11 mouse cellular contexts compared by ENCODE assay signal in the genomic region with DNA sequence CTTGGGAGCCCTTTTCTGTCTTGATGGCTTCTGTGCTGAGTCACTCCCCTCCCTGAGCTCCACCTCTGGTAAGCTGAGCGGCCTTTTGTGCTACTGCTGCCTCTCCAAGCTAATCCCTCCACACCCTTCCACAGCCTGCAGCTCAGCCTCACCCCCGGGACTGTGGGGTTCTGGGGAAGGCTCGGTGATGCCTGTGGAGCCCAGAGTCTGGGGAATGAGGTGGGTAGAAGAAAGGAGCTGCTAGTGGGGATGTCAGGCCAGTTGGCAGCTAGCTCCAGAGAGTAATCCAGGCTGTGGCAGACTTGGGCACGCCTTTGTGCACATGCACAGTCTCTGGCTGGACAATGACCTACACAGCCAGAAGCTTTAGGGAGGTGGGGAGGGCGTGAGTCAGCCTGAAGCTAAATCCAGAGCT. TPM values are rescaled to one million over a fixed set of nuclear protein-coding genes. Genes with fewer than 3 reads are reported as not detected.
DNase-seq lines count a peak whose midpoint lies in the region; ATAC-seq and TF ChIP-seq lines count a peak whose summit lies in the region.
"Had no signal": no experiment of that assay in that cellular context is flagged by ENCODE, and none has a peak within 500 bp of the region (broad histone marks: within the 10 kb centered on the region; RNA-seq: fewer than 3 reads in every experiment).

No protein-coding gene starts in this region.

- H3K9me3 ChIP-seq in intestine, embryonic 15.5 days, result no peaks in the 10 kb centered on the region

- TF ChIP-seq EP300 in heart, adult 2 months (IDR thresholded peaks at IDR 0.05; ENCODE audit: insufficient read depth, low read depth, low read length), result peak; percentile 19; the same call in 1 of the 2 replicates

- peaks cover 3% of the 10 kb centered on the region for H3K79me2 ChIP-seq in heart, adult 2 months (replicated peaks; ENCODE audit: control insufficient read depth, insufficient read depth, low read length)

- no peak for TF ChIP-seq POLR2A in heart, adult 2 months (IDR thresholded peaks at IDR 0.05; ENCODE audit: insufficient read depth, low read depth, low read length)

- peaks cover 12% of the 10 kb centered on the region; the same call in 1 of the 2 replicates for H3K36me3 ChIP-seq in heart, adult 2 months (ENCODE audit: control insufficient read depth, insufficient read depth, low read length)
- H3K36me3 ChIP-seq in intestine, embryonic 15.5 days, result no peaks in the 10 kb centered on the region

- no peak for TF ChIP-seq CTCF in heart, adult 2 months (IDR thresholded peaks at IDR 0.05)

- DNase-seq in heart, adult 2 months, result peak in 1 of 2 experiments; percentile 80
- DNase-seq in heart, postnatal 25 days (ENCODE audit: low spot score), result no peak
- DNase-seq in ES-CJ7 (ENCODE audit: low read depth, low spot score), result peak; percentile 55
- peak; percentile 65 to 66 for DNase-seq in adrenal gland, postnatal 36 days
- no peak for DNase-seq in spleen, adult 12 weeks (ENCODE audit: low spot score)
- DNase-seq in layer of hippocampus, postnatal 10 days (ENCODE audit: low spot score in 2 of 2), result no peak
- DNase-seq in T-cell, adult 2 months (ENCODE audit: low spot score), result no peak

- H3K4me1 ChIP-seq in heart, adult 2 months (ENCODE audit: control insufficient read depth, insufficient read depth, low read length), result peaks cover 46% of the 10 kb centered on the region
- 0 out of 2 replicates have a peak, but pooled peaks cover 4% of the 10 kb centered on the region for H3K4me1 ChIP-seq in intestine, embryonic 15.5 days (replicated peaks)

- peak overlapping the region; percentile 75 for H3K27ac ChIP-seq in heart, adult 2 months
- no peak overlapping the region for H3K27ac ChIP-seq in intestine, embryonic 15.5 days
- H3K27ac ChIP-seq: liver, embryonic 14.5 days had no signal

- intact Hi-C loops in heart, adult 2 months (cut with DNase I), result loop anchor here (10.0 kb wide), 1 partner anchor 313 kb away; the partner anchor contains the start of gene Git1
- intact Hi-C loops in heart, postnatal 25 days (cut with DNase I), result no loop called here

- H3K4me3 ChIP-seq in heart, adult 2 months, result no peak overlapping the region
- no peak overlapping the region for H3K4me3 ChIP-seq in intestine, embryonic 15.5 days (replicated peaks)

- ATAC-seq in intestine, embryonic 15.5 days, result 0 out of 2 replicates have a peak, but pooled peaks have one; percentile 23
- ATAC-seq: inflammation-experienced regulatory T-cells, adult 6 months had no signal

- H3K4me2 ChIP-seq in intestine, embryonic 15.5 days (replicated peaks), result no peak overlapping the region

- 29% methylated on average over 5 of the region's 5 CpGs for WGBS in heart, adult 2 months
- 49% methylated on average over 5 of the region's 5 CpGs for WGBS in intestine, embryonic 15.5 days

- no peaks in the 10 kb centered on the region for H3K27me3 ChIP-seq in heart, adult 2 months (ENCODE audit: control insufficient read depth, insufficient read depth, low read length)
- no peaks in the 10 kb centered on the region for H3K27me3 ChIP-seq in intestine, embryonic 15.5 days (replicated peaks)

- no peak overlapping the region; the same call in 1 of the 2 replicates for H3K9ac ChIP-seq in heart, adult 2 months (ENCODE audit: low read depth, low read length)
- no peak overlapping the region for H3K9ac ChIP-seq in intestine, embryonic 15.5 days
- H3K9ac ChIP-seq: liver, embryonic 14.5 days had no signal

RNA-seq across cellular contexts. Expression of gene Gm10277, which starts 20.5 kb away (rescaled TPM):
- total RNA-seq in heart, adult 2 months (2021), result not detected
- polyA plus RNA-seq in heart, adult 2 months (2012; rRNA removed), result not detected in 2 replicates
- not detected for total RNA-seq in heart, postnatal 25 days (2021)
- not detected for total RNA-seq in adrenal gland, postnatal 36 days (2021)
- polyA plus RNA-seq in intestine, embryonic 15.5 days (2015; fragmentation: Nextera tagmentation; extraction: Ambion mirVana), result 0.93 and 1.5 TPM in 2 replicates
- not detected for total RNA-seq in layer of hippocampus, postnatal 10 days (2021)
- total RNA-seq: neutrophil, adult 5-6 weeks had no signal

RNA-seq across cellular contexts. Expression of gene Myo18a, which starts 45.0 kb away (rescaled TPM):
- total RNA-seq in heart, adult 2 months (2021), result 100 to 1,000 TPM; 240 to 274 TPM
- 98.6 and 107 TPM in 2 replicates for polyA plus RNA-seq in heart, adult 2 months (2012; rRNA removed)
- 100 to 1,000 TPM; 273 to 280 TPM for total RNA-seq in heart, postnatal 25 days (2021)
- 10 to 100 TPM; 56.7 to 76.3 TPM for total RNA-seq in adrenal gland, postnatal 36 days (2021)
- 27.7 and 32.1 TPM in 2 replicates for polyA plus RNA-seq in intestine, embryonic 15.5 days (2015; fragmentation: Nextera tagmentation; extraction: Ambion mirVana)
- 100 to 1,000 TPM; 150 to 167 TPM for total RNA-seq in layer of hippocampus, postnatal 10 days (2021)

Comparison
In these comparisons a context has a peak if more than half of its experiments do, and no peak if none do; other contexts are left out.
1. DNase-seq: peak in ES-CJ7 (single experiment) and adrenal gland, postnatal 36 days (2 of 2); none in heart, postnatal 25 days (single experiment), spleen, adult 12 weeks (single experiment), layer of hippocampus, postnatal 10 days (0 of 2) and T-cell, adult 2 months (single experiment).